Mouse (Mus musculus) olfactory bulb, adult 2 months (tissue): ENCODE data around the gene Apon.

ENCODE experiments used
- CTCF ChIP-seq: fragments of 200-500 bp; IDR thresholded peaks from 2 replicates; pipeline ENCODE4 v1.5.1; 2012; ENCODE audit warnings: low read depth, mild to moderate bottlenecking, low read length, moderate library complexity; ENCODE audit not compliant: insufficient read depth
- POLR2A ChIP-seq: fragments of 200-500 bp; IDR thresholded peaks from 2 replicates; pipeline ENCODE4 v1.6.1; 2012; ENCODE audit warnings: mild to moderate bottlenecking, low read depth, low read length, moderate library complexity; ENCODE audit not compliant: insufficient read depth

- TF ChIP-seq CTCF (no peak), POLR2A (no peak)
Observed at GRCm38 (mm10) chr10:128228009-128228408, 25.9 kb upstream of the Apon start.
